Mouse (Mus musculus): Measurements from ENCODE around the gene Plaur. TPM values are rescaled to one million over a fixed set of nuclear protein-coding genes. Genes with fewer than 3 reads are reported as not detected.

The Plaur gene
- total RNA-seq, 2 experiments from 2014 or later: 0.89 to 1.3 TPM

DNA sequence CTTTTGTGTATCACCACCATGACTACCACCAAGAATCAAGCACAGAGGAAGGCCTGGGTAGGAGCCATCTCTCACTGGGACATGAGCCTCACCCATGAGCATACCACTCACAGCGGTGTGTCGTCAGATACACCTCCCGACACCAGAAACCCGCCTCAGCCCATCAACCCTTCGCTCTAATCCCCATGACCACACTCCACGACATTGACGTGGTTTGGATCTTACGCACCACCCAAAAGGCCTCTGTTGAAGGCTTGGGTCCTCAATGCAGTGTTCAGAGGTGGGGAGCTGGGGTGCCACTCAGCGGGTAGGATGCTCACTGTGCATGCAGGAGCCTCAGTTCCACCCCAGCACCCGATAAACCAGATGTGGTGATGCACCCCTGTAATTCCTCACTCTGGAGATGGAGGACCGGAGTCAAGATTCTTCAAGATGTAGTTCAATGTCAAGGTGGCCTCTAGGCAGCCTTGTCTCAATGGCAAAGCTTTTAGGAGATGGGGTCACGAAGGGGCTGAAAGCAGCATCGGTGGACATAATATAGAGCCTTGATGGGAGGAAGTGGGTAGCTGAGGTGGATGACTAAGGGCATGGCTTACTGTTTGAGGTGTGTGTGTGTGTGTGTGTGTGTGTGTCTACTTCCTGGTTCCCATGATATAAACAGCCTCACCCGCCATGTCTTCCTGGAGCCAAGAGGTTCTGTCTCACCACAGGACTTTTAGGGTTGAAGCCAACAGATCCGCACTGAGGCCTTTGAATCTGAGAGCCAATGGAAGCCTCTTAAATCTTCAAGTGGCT is 31.5 kb upstream of the Plaur start:
- no peak overlapping the region for H3K4me3 ChIP-seq
- TF ChIP-seq CTCF (IDR thresholded peaks at IDR 0.05): no peak
- peak overlapping the region; percentile 87 for H3K27ac ChIP-seq
- DNase-seq: no peak
- intact Hi-C loops (cut with DNase I): no loop called here

DNA sequence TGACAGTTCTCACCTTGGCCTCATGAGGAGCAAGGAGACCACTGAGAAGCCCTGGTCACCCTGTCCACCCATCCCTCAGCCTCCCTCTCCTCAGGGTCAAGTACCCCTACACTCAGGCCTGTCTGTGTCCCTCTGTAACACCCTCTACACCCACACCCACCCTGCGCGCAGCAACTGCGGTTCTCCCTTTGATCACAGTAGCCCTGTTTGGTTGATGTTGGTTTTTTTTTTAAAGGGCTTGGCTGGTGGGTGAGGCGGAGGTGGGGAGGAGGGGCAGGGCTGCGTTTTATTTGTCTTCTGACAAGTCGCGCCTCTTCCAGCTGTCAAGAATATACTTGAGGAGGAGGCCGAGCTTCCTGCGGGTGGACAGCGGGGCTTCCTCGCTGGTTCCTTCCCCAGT is 30.6 kb upstream of the Plaur start:
- intact Hi-C loops (cut with DNase I): no loop called here
- TF ChIP-seq CTCF (IDR thresholded peaks at IDR 0.05): no peak

GRCm38 (mm10) chr7:24435305-24435704 is 27.0 kb upstream of the Plaur start:
- Histone ChIP-seq H3K4me3 (no peak overlapping the region), H3K27ac (no peak overlapping the region)
- TF ChIP-seq CTCF (IDR thresholded peaks at IDR 0.05): no peak
- intact Hi-C loops (cut with DNase I): no loop called here
- DNase-seq: no peak

More for the DNA sequence above, 30.6 kb upstream of the Plaur start:
- no peak for DNase-seq
- no peak overlapping the region for H3K27ac ChIP-seq
- no peak overlapping the region for H3K4me3 ChIP-seq

DNA sequence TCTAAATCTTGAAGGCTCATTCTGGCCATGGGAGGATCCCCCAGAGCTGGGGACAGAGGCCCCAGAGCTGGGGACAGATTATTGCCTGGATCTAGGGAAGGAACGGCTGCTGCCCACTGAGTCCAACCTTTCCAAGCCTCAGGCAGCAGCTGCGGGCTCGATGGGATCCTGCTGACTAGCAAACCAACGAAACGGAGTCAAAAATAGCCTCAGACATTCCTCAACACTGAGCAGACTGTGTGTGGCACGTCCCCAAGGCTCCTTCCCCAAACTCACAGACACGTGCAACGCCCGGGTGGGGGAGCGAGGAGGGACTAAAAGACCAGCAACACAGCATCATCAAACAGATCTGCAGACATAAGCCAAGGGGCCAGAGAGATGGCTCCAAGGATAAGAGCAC is 24.3 kb upstream of the Plaur start:
- DNase-seq: peak; percentile 72
- intact Hi-C loops (cut with DNase I): no loop called here
- Histone ChIP-seq H3K27ac (peak overlapping the region; percentile 83), H3K4me3 (peak overlapping the region; percentile 32; the same call in 1 of the 2 replicates)
- no peak for TF ChIP-seq CTCF (IDR thresholded peaks at IDR 0.05)

DNA sequence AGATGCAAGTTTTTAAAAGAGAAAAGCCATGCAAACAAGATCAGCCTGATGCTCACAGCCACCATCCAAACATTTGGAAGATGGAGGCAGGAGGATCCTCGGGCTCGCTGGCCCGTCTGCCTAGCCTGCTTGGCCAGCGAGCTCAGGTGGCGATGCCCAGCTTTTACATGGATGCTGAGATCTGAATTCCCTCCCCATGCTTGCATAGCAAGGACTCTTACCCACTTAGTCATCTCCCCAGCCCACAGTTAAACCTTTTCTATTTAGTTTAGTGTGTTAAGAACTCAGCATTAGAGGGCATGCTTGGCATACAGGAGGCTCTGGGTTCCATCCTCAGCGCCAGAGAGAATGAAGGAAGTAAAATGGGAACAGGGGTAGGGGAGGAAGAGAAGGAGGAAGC is 23.1 kb upstream of the Plaur start:
- DNase-seq: no peak
- intact Hi-C loops (cut with DNase I): no loop called here
- H3K27ac ChIP-seq: no peak overlapping the region
- no peak overlapping the region for H3K4me3 ChIP-seq
- no peak for TF ChIP-seq CTCF (IDR thresholded peaks at IDR 0.05)

- intact Hi-C loops (cut with DNase I): no loop called here
- TF ChIP-seq CTCF (IDR thresholded peaks at IDR 0.05): no peak
- no peak overlapping the region for H3K27ac ChIP-seq
- no peak overlapping the region for H3K4me3 ChIP-seq
- no peak for DNase-seq
Observed at GRCm38 (mm10) chr7:24439891-24440290, 22.4 kb upstream of the Plaur start.

DNA sequence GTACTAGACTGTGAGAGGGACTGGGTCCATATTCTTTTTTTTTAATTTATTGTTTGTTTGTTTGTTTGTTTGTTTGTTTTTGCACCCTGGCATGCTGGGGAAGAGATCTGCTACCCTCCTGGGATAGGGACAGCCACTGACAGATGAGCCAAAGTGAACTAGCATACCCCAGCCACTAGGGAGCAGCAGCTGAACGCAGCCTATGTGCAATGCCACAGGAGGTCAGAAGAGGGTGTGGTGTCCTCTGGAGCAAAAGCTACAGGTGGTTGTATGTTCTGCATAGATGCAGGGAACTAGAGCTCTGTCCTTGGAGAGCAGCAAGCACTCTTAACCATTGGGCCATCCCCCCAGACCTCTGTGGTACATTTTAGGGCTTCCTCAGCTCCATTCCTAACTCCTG is 20.5 kb upstream of the Plaur start:
- TF ChIP-seq CTCF (IDR thresholded peaks at IDR 0.05): peak; percentile 91
- peak; percentile 75 for DNase-seq
- intact Hi-C loops (cut with DNase I): no loop called here
- H3K4me3 ChIP-seq: no peak overlapping the region
- H3K27ac ChIP-seq: no peak overlapping the region

GRCm38 (mm10) chr7:24442313-24442712 is 20.0 kb upstream of the Plaur start:
- no peak overlapping the region for H3K27ac ChIP-seq
- DNase-seq: no peak
- H3K4me3 ChIP-seq: no peak overlapping the region
- TF ChIP-seq CTCF (IDR thresholded peaks at IDR 0.05): no peak
- intact Hi-C loops (cut with DNase I): no loop called here

DNA sequence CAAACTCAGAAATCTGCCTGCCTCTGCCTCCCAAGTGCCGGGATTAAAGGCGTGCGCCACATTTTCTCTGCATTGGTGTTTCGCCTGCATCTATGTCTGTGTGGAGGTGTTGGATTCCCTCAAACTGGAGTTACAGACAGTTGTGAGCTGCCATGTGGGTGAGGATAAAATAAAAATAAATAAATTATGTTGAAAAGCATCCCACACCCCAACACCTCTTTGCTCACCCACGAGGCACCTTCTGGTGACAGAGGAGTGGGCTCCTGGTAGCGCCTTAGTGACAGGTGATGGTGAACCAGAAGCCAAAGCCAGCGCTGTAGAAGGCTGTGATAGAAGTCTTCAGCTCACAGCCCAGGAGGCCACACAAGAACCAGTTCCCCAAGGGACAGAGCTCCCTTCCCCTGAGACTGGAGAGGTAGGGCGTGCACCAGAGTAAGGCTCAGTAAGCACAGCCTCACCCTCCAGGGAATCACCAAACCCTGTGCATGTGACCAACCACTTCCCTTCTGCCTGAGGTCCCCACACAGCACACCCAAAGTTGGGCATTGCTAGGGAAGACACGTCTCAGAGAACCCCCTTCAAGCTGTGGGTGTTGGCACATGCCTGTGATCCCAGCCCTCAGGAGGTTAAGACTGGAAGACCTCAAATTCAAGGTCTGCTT is 16.9 kb upstream of the Plaur start:
- Histone ChIP-seq H3K27ac (no peak overlapping the region), H3K4me3 (no peak overlapping the region)
- DNase-seq: no peak
- intact Hi-C loops (cut with DNase I): no loop called here
- no peak for TF ChIP-seq CTCF (IDR thresholded peaks at IDR 0.05)

DNA sequence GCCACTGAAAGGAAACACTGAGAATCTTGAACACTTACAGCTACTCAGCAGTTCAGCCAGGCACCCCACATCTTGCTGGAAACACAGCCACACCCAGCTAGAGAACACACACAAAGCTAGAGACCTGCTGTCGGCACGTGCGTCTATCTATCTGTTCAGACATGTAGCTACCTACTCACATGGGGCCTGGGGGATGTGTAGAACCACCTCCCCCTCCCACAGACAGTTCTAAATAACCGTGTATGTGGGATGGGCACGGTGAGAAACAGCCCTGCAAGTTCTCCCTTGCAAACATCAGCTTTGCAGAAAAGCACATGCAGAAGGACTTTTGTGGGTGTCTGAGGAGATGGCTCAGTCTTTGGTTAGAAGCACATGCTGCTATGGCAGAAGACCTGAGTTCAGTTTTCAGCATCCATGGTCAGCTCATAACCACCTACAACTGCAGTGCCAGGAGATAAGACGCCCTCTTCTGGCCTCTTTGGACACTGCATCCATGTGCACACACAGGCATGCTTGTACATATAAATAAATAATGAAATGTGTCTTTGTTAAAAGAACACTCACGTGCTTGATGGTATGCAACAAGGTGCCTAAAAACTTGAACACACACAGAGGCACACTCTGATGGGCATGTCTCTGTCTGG is 15.5 kb upstream of the Plaur start:
- no peak for DNase-seq
- H3K27ac ChIP-seq: no peak overlapping the region
- intact Hi-C loops (cut with DNase I): no loop called here
- no peak for TF ChIP-seq CTCF (IDR thresholded peaks at IDR 0.05)
- no peak overlapping the region for H3K4me3 ChIP-seq

GRCm38 (mm10) chr7:24448782-24449517 is 13.3 kb upstream of the Plaur start:
- no peak for DNase-seq
- intact Hi-C loops (cut with DNase I): no loop called here
- Histone ChIP-seq H3K27ac (no peak overlapping the region), H3K4me3 (no peak overlapping the region)
- no peak for TF ChIP-seq CTCF (IDR thresholded peaks at IDR 0.05)

GRCm38 (mm10) chr7:24450585-24451017 is 11.7 kb upstream of the Plaur start:
- intact Hi-C loops (cut with DNase I): no loop called here

More at GRCm38 (mm10) chr7:24450585-24451017, 11.7 kb upstream of the Plaur start:
- no peak for DNase-seq
- H3K27ac ChIP-seq: no peak overlapping the region
- no peak for TF ChIP-seq CTCF (IDR thresholded peaks at IDR 0.05)
- H3K4me3 ChIP-seq: no peak overlapping the region
